Mouse (Mus musculus): ENCODE data around the gene Esyt1.

DNA sequence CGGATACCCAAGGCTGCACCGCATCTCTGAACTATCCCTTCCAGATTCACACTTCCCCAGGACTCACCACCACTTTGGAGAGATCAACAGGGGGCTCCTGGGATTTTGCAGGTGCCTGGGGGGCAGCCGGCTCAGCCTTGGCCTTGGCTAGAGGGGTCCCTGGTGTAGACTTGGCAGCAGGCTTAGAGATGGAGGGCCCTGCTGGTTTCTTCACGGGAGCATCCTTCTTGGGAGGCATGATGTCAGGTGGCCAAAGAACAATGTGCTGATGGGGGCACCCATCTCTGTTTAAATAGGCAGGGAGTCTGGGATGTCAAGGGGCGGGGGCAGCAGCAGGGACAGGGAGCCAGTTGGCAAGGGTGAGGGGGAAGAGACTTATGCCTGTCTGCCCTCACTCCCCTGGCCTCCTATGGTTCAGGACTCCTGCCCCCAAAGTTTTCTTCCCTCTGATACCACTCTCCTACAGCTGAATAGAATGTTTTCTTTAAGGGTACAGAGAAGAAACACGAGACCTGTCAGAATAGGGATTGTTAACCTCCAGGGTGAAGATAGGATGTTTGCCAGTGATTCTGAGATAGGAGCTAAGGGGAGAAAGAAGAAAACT, 28.4 kb downstream of the Esyt1 start:
- TF ChIP-seq CTCF (IDR thresholded peaks at IDR 0.05; ENCODE audit: control insufficient read depth, insufficient read depth, insufficient read length) (no peak), MAX (IDR thresholded peaks at IDR 0.05) (no peak), CEBPB (IDR thresholded peaks at IDR 0.05; ENCODE audit: low read depth) (no peak), USF1 (IDR thresholded peaks at IDR 0.05; ENCODE audit: low read depth) (no peak), MYOD1 (IDR thresholded peaks at IDR 0.05; ENCODE audit: control insufficient read depth, insufficient read length, low read depth) (no peak), MYOG (IDR thresholded peaks at IDR 0.05; ENCODE audit: control insufficient read depth, extremely low read depth, insufficient read length) (no peak)

Data from C2C12 (cell line).